Mouse (Mus musculus): ENCODE data around the gene Cps1. TPM values are rescaled to one million over a fixed set of nuclear protein-coding genes. Genes with fewer than 3 reads are reported as not detected.

The Cps1 gene
- polyA plus RNA-seq (2012; ENCODE audit: low replicate concordance), result not detected in 2 replicates

DNA sequence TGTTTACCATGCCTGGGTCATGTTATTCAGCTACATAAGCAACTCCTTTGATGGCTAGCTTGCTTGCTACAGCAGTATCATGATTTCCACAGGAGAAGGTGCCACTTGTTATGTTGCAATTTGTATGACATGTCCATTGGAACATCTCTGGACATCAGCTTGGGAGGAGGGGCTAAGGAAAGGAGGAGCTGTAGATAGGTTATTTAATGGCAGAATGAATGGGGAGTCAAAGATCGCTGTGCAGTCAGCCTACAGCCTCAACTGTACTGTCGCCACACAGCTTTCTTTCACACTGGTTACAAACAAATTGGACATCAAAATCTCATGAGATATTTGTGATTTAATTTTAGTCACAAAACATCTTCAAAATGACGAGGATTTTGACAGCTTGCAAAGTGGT is at the start of gene Cps1:
Gene Cps1 (plus strand): TSS at position 230 of the 400 bp plus-strand sequence.

Other genes starting within 250 kb of the Cps1 start
- gene Myl1, start 177.6 kb upstream of the Cps1 start, polyA plus RNA-seq (2012; ENCODE audit: low replicate concordance), result 0.18 TPM in 1 of 2 replicates, not detected in the other
- 6.6 and 18.8 TPM in 2 replicates for gene Lancl1, start 84.2 kb upstream of the Cps1 start, polyA plus RNA-seq (2012; ENCODE audit: low replicate concordance)